Mouse (Mus musculus): ENCODE measurements around the gene Pak3.

DNA sequence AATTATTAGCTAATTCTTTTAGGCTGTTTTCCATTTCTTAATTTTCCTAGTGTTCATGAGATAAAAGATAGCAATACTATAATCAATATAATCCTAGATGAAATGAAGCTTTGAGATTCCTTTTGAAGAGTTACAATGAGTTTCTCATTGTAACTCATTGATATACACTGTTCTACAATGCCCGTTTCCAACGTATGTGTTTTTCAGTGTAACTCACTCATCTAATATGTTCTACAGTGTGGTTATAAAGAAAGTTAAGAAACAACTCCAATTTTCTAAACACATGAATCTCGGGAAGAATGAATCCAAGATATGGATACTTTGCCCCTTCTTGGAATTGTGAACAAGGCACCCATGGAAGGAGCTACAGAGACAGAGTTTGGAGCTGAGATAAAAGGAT, 35.5 kb upstream of the Pak3 start:
- no peak for TF ChIP-seq CTCF (IDR thresholded peaks at IDR 0.05)
- no peak for TF ChIP-seq EP300 (IDR thresholded peaks at IDR 0.05)
